Mouse (Mus musculus) embryo, embryonic 9.5 days (tissue): Measurements from ENCODE around the gene Gpat2.

Experiments
- DNase-seq: peaks from one replicate; pipeline ENCODE4 v3.0.0-alpha.2; 2017; ENCODE audit errors: extremely low spot score

The Gpat2 gene

DNA sequence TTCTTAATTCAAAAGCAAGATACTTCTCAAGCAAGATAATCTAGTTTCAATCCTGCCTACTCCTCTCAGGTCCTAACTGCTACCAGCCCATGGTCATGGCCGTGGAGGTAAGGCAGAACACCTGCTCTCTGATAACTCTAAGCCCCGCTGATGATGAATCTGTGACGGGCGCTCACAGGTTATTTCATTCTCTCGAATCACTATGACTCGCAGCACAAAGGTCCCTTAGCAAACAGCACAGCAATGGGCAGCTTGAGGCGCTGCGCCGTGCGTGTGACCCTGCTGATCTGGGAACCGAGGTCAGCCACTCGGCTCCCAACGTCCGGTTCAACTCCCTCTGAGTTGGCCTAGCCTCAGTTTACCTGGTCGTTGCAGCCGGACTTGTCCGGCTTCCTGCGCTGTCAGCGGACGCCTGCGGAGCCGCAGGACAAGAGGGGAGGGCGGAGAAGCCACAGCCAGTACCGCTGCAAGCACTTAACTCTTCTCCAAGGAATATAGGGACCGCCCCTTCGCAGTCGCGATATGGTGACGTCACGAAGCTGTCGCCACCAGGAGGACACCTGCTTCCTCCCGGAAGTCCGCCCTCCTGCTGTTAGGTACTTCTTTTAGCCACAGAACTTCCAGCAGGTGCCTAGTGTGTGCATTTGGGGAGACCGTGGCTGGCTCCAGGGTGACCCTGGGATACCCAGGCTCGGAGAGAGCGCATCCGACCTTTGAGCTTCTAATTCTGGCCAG, 19.2 kb downstream of the Gpat2 start, which contains the start of gene Fahd2a:
Gene Fahd2a (minus strand): TSS at position 511 of the 735 bp plus-strand sequence.
- DNase-seq = peak; percentile 90

DNA sequence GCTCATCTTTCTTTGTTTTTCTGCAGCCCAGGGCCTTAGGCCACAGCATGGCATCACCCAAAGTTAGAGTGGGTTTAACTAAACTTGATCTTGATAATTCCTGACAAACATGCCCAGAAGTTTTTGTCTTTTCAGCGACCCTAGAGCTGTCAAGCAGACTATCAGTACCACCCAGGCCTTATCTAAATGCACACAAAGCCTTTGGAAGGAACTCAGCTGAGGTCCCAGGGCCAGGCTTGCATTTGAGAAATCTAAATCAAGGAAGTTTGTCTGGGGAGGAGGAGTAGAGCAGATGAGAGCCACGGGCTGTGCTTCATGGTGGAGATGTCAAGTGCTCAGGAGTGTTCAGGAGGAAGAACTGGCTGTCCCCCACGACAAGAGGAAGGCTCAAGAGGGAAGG, 21.8 kb downstream of the Gpat2 start:
- DNase-seq = no peak

DNA sequence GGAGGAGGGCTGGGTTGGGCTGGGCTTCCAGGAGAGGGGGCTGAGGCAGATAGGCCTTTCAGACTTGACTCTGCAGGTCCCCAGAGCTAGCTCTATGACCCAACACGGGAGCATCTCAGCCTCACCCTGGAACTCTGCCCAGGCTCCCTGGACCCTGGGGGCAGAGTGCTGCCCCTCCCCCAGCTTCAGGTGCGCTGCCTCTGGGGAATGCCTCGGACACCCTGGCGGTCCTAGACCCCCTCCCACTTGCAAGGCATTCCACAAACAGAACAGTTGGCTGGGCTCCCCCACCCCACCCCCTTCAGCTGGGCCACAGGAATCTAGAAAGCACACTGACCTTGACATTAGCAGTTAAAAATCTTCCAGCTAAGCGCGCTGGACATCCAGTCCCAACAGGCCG, 24.7 kb downstream of the Gpat2 start:
- no peak for DNase-seq

GRCm38 (mm10) chr2:127451748-127452147, 26.7 kb downstream of the Gpat2 start:
- no peak for DNase-seq

DNA sequence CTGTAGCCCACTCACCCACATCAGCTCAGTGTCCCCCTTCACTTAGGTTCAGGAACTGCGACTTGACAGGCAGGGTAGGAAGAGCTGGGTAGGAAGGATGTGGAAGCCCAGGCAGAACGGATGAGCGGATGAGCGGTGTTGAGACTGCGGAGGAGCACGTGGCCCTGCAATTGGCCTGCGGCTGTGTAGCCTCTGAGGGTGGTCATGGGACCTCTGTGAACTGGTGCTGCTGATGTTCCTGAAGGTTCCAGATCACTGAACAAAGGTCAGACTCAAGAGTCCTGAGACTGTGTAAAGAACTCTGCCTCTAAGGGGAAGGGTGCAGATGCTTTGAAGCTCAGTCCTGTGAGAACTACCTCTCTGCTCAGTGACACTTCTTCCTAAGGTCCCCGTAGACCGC, 28.1 kb downstream of the Gpat2 start:
- no peak for DNase-seq

DNA sequence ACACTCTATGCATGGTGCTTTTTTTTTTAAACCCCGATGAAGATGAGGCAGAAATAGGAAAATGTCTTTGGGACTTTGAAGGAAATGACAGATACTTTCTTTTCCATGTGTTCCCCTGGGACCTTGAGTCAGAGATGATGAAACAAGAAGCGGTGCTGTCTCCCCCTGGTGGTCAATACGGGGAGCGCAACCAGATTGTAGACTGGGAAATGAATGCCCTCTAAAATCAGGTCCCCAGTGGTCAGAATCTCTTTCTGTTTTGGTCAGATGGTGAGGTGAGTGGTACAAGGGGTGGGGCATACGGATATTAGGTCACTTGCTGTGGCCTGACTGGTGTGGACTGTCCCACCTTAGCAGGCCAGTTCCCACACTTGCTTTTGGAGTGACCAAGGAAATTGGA, 28.8 kb downstream of the Gpat2 start:
- peak; percentile 75 for DNase-seq

- no peak for DNase-seq
Measured at GRCm38 (mm10) chr2:127459341-127459740, 34.3 kb downstream of the Gpat2 start.

DNA sequence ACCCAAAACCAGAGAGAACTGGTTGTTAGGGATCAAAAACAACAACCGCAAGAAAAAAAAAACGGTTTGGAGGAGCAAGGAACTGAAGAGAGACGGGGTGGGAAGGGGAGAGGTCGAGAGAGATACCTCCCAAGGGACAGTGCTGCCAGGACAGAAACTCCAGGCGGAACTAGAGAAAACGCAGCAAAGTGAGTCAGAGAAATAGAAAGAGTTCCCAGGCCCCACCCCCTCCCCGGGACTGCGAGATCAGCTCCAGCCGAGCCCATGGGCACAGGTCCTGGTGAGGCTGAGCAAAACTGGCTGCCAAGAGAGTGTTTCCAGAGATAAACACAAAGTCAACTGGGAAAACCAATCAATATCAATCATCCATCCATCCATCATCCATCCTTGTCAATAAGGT, 36.4 kb downstream of the Gpat2 start:
- DNase-seq = no peak

DNA sequence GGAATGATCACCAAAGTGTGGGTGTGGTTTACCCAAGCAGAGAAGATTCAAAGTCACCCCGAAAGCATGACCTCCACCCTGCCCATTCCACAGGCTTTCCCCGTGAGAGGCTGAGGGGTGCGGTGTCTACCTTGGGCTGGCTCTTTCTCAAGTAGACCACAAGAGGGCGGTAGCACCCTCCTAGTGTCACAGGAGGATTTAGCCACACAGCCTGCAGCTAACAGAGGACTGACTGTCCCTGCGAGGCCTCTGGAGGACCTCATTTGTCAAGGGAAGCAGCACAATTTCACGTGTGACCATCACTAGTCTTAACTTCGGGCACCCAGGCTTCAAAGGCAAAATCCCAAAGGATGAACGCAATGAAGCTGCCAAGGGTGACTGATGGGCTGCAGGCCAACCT, 37.3 kb downstream of the Gpat2 start:
- peak; percentile 66 for DNase-seq

DNA sequence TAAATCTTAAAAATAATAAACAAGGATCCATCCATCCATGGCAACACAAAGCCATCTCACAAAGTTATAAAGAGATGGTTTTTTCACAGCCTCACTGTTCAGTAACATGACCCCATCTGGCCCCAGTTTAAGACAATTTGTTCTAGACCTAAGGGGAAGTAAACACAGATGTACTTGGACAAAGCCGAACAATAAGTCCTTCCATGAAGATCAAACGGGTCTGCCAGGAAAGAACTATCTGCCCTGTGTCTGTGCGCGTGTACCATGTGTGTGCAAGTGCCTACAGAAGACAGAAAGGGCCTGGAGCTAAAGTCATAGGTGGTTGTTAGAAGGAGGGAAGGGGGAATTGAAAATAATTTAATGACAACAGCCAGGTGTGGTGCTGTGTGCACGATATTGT, 45.2 kb downstream of the Gpat2 start:
- no peak for DNase-seq

DNA sequence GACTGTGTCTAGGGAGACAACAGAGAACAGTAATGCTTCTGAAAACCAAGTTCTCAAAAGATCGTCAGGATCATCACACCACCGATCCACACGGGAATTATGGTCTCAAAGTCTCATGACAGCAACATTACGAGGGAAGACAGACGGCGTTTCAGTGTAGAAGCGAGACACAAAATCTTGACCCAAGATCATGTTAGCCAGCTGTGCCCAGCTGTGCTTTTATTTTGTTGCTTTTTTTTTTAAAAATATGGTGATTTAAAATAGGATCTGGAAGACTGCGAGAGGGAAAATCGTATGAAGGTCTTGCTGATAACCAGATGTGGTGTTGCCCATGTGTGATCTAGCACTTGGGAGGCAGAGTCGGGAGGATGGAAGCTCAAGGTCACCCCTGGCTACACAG, 45.7 kb downstream of the Gpat2 start:
- no peak for DNase-seq

- DNase-seq = no peak
Measured at GRCm38 (mm10) chr2:127471281-127471680, 46.3 kb downstream of the Gpat2 start.

- DNase-seq = no peak
Measured at GRCm38 (mm10) chr2:127472279-127472678, 47.3 kb downstream of the Gpat2 start.

DNA sequence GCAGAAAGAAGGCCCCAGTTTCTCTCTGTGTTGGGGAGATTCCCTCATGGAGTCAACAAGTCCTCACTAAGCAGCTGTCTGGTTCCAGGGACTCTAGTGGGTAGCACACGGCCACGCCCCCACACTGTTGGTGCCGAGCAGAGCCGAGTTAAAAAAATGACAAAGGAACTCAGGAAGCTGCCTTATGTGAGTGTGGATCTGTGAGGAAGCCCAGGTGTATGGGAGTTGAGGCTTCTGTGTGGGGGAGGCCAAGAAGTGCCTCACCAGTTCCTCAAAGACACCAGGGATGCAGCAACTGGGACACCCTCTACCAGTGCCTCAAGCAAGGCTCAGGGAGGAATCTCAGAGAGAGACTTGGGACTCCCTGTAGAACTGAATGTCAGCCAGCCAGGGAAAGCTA, 54.2 kb downstream of the Gpat2 start:
- no peak for DNase-seq

DNA sequence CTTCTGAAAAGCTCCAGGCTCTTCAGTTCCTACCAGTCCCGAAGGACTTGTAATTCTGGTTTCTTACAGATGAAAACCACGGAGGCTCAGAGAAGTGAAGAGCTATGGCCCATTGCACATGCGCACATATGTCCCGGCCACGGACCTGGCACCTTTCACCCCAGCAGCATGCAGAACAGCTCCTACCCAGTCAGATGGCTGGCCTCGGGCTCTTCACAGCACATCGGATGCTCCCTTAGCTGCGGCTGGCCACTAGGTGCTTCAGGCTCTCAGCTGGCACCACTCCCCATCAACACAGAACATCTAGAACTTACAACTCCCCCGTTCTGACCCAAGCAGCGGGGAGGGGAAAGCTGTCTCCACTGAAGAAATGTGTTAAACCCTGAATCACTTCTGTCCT, 54.8 kb downstream of the Gpat2 start:
- DNase-seq = no peak

GRCm38 (mm10) chr2:127481841-127482532, 57.0 kb downstream of the Gpat2 start:
- peak; percentile 31 for DNase-seq

- peak; percentile 78 for DNase-seq
Measured at GRCm38 (mm10) chr2:127482533-127482911, 57.5 kb downstream of the Gpat2 start.

DNA sequence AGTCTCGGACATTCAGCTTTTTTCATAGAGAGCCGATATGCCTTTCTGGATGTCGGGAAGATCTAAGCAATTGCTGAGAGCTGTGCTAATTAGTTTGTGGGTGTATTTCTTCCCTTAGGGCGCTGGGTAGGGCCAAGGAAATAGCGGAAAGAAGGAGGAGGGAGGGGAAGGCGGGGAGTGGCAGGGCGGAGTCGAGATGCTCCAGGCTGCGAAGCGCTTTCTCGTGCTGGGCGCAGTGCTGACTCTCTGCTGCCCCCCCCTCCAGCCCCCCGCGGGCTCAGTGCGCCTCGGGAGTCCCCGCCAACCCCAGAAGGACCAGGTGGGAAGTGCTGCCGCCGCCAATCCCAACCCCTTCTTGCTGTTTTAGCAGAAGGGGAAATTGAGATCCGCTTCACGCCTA, 58.0 kb downstream of the Gpat2 start:
- peak; percentile 31 for DNase-seq

DNA sequence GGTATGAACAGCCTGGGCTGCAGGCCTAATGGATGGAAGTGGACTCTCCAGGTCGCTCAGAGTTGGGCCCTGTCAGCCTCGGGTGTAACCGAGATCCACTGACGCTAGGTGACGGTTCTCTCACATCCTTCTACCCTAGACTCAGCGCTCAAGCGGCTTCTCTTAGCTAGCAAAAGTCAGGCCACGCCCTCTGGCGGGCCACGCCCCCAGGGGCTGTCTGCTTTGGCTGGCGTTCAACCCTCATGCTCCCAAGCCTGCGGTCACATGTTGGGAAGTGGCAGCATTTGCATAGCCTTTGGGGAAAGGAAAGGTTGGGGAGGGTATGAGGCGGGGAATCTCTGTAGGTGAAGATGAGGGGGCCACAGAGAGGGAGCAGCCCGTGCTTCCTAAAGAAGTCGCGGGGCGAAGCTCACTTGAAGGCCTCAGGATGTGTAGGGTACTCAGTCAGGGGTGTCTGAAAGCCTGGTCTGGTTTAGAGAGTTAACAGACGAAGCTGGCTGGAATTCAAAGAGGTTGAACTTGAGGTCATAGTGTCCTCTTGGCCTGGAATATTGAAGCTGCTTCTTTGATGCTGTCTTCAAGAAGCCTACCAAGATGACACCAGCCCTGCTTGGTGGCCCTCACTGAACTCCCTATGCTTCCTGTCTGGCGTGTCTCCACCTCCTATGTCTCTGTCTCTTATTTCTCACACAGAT, 59.6 kb downstream of the Gpat2 start:
- DNase-seq = peak; percentile 75
